Mouse (Mus musculus): ENCODE measurements around the gene Ano6. TPM values are rescaled to one million over a fixed set of nuclear protein-coding genes. Genes with fewer than 3 reads are reported as not detected.

Gene Ano6
- polyA plus RNA-seq, 1 experiment from 2014 or later: 24.6 TPM

DNA sequence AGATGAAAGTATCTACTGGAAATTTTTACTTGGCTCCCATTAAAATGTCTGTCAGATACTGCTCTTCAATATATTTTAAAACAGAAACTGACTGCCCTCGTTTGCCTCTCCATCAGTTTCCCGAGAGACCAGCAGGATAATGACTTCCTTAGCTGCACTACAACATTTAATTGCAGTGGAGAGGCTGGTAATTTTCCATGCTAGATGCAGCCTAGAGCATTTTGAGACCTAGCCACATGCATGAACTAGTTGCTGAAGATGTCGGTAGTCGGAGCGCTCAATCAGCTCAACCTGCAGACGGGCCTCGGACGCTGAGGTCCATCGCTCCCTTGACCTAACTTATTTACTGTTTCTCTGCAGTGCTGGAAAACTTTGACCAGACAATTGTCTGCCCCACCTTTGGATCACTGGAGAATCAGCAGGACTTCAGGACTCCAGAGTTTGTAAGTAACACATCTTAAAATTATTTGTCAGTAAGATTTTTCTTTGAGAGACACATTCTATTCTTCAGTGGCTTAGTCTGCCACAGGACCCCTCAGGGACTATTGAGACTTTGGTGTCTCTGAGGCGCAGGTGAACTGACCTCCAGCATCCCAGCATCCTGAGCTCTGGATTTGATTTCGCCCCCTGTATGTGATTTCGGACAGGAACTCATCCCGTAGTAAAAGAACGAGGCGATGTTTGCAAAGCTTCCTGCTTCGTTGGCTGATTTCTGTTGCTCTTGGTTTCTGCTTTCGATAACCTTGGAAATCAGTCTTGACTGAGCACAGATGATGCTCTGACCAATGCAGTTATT is 73.4 kb downstream of the Ano6 start:
- Histone ChIP-seq H3K4me3 (ENCODE audit: low read depth, low read length) (no peak overlapping the region), H3K4me2 (ENCODE audit: low read length) (no peak overlapping the region), H3K27ac (ENCODE audit: low read length) (no peak overlapping the region), H3K9ac (ENCODE audit: low read depth, low read length) (no peak overlapping the region), H3K4me1 (ENCODE audit: control insufficient read depth, insufficient read depth, low read length) (no peaks in the 10 kb centered on the region), H3K36me3 (ENCODE audit: control insufficient read depth, insufficient read depth, low read length) (no peaks in the 10 kb centered on the region; the same call in 1 of the 2 replicates), H3K27me3 (ENCODE audit: control insufficient read depth, insufficient read depth, low read depth, low read length) (no peaks in the 10 kb centered on the region), H3K9me3 (replicated peaks; ENCODE audit: control insufficient read depth, low read length, poor library complexity, severe bottlenecking) (no peaks in the 10 kb centered on the region)
- ATAC-seq: no peak
- WGBS: 84% methylated on average over 17 of the region's 17 CpGs

DNA sequence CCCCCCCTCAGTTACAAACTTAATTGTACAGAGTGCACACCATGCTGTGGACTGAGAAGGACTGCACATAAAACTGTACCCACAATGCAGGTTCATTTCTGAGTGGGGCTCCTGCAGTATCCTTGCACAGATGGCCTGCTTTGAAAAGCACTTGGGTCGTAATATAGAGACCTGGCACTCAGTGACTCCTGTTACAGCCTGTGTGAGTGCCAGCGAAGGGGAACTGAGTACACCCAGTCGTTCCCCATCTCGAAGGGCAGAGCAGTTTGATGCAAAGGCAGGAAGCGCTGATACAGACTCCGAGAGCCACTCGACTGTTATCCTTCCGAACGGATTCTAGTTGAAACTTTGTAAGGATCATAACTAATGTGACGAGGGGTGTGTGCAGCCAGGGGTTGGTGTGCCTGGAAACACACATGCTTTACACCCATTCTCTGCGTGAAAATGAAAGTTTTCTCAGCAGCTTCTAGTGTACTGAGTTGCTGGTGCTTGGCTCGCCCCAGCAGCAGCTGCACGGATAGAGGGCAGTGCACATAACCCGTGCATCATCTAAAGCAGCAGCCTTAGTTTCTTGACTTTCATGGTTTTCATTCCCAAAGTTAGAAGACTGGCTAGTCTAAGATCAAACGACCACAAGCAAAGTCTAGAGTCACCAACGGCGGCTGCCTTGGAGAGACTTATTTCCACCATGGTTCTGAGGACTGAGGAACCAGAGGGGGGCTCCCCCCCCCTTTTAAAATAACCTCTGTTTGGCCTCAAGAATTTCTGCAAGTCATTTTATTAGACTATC is 74.9 kb downstream of the Ano6 start:
- Histone ChIP-seq H3K4me3 (ENCODE audit: low read depth, low read length) (no peak overlapping the region), H3K27me3 (ENCODE audit: control insufficient read depth, insufficient read depth, low read depth, low read length) (no peaks in the 10 kb centered on the region), H3K9me3 (replicated peaks; ENCODE audit: control insufficient read depth, low read length, poor library complexity, severe bottlenecking) (no peaks in the 10 kb centered on the region), H3K4me1 (ENCODE audit: control insufficient read depth, insufficient read depth, low read length) (no peaks in the 10 kb centered on the region), H3K27ac (ENCODE audit: low read length) (no peak overlapping the region), H3K4me2 (ENCODE audit: low read length) (no peak overlapping the region), H3K9ac (ENCODE audit: low read depth, low read length) (no peak overlapping the region), H3K36me3 (ENCODE audit: control insufficient read depth, insufficient read depth, low read length) (no peaks in the 10 kb centered on the region; the same call in 1 of the 2 replicates)
- no peak for ATAC-seq
- 96% methylated on average over 17 of the region's 17 CpGs for WGBS

DNA sequence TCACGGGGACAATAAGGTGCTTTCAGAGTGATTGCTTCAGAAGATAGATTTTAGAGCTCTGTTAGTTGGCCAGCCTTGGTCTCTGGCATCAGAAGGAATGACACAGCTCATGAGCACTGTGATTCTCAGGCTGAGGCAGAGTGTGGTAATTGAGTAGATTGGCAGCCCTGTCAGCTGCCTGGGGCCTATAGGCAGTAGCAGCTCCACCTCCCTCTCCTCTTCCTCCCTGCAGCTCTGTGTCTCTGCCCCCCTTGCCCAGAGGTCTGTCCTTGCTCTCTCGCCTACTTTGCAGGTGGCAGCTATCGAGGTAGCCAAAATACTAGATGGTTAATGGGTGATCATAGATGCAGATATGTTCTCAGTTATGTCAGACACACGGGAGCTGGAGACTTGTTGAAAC is 77.5 kb downstream of the Ano6 start:
- 93% methylated on average over 4 of the region's 4 CpGs for WGBS
- no peak overlapping the region for H3K27ac ChIP-seq (ENCODE audit: low read length)
- no peak overlapping the region for H3K4me3 ChIP-seq (ENCODE audit: low read depth, low read length)
- H3K9me3 ChIP-seq (replicated peaks; ENCODE audit: control insufficient read depth, low read length, poor library complexity, severe bottlenecking): no peaks in the 10 kb centered on the region
- no peaks in the 10 kb centered on the region for H3K27me3 ChIP-seq (ENCODE audit: control insufficient read depth, insufficient read depth, low read depth, low read length)
- H3K36me3 ChIP-seq (ENCODE audit: control insufficient read depth, insufficient read depth, low read length): no peaks in the 10 kb centered on the region; the same call in 1 of the 2 replicates
- no peaks in the 10 kb centered on the region for H3K4me1 ChIP-seq (ENCODE audit: control insufficient read depth, insufficient read depth, low read length)
- H3K4me2 ChIP-seq (ENCODE audit: low read length): no peak overlapping the region
- no peak for ATAC-seq
- no peak overlapping the region for H3K9ac ChIP-seq (ENCODE audit: low read depth, low read length)

DNA sequence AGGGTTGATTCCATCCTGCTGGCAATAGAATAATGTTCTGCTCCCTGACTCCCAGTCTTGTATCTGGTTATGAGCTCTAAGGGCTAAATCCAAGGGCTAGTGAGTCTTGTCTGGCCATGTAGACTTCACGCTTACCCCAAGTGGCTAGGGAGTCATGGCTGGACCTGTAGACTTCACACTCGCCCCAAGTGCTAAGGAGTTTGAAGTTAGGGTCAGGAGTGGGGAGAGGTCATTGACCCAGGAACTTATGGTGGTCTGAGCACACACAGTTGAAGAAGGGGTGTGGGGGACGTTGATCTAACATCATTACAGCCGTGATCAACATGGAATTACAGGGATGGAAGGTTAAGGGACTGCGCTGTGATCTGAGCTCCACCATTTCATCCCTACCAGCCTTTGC is 79.0 kb downstream of the Ano6 start:
- H3K4me3 ChIP-seq (ENCODE audit: low read depth, low read length): no peak overlapping the region
- H3K27me3 ChIP-seq (ENCODE audit: control insufficient read depth, insufficient read depth, low read depth, low read length): no peaks in the 10 kb centered on the region
- no peaks in the 10 kb centered on the region for H3K4me1 ChIP-seq (ENCODE audit: control insufficient read depth, insufficient read depth, low read length)
- H3K9me3 ChIP-seq (replicated peaks; ENCODE audit: control insufficient read depth, low read length, poor library complexity, severe bottlenecking): no peaks in the 10 kb centered on the region
- 94% methylated on average over 5 of the region's 5 CpGs for WGBS
- ATAC-seq: no peak
- no peak overlapping the region for H3K9ac ChIP-seq (ENCODE audit: low read depth, low read length)
- no peaks in the 10 kb centered on the region; the same call in 1 of the 2 replicates for H3K36me3 ChIP-seq (ENCODE audit: control insufficient read depth, insufficient read depth, low read length)
- no peak overlapping the region for H3K4me2 ChIP-seq (ENCODE audit: low read length)
- no peak overlapping the region for H3K27ac ChIP-seq (ENCODE audit: low read length)

DNA sequence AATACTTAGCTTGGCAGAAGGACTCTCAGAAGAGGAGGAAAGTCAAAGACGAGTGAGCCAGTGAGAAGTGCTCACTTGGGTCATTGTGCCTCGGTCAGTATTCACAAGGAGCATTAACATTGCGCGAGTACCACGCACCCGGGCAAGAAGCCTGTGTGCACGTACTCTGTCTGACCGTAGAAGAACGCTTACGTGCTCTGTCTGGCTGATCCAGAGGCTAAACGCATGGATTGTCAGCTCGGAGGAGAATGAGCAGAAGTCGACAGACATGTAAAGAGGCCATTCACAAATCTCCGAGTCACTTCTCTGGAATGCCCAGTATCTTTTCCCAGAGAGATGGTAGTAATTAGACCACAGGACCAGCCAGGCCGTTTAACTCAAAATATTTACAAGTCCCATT is 81.0 kb downstream of the Ano6 start:
- ATAC-seq: no peak
- H3K4me3 ChIP-seq (ENCODE audit: low read depth, low read length): no peak overlapping the region
- H3K4me2 ChIP-seq (ENCODE audit: low read length): no peak overlapping the region
- no peaks in the 10 kb centered on the region for H3K27me3 ChIP-seq (ENCODE audit: control insufficient read depth, insufficient read depth, low read depth, low read length)
- no peaks in the 10 kb centered on the region; the same call in 1 of the 2 replicates for H3K36me3 ChIP-seq (ENCODE audit: control insufficient read depth, insufficient read depth, low read length)
- H3K27ac ChIP-seq (ENCODE audit: low read length): no peak overlapping the region
- no peaks in the 10 kb centered on the region for H3K9me3 ChIP-seq (replicated peaks; ENCODE audit: control insufficient read depth, low read length, poor library complexity, severe bottlenecking)
- WGBS: 85% methylated on average over 15 of the region's 15 CpGs
- H3K4me1 ChIP-seq (ENCODE audit: control insufficient read depth, insufficient read depth, low read length): no peaks in the 10 kb centered on the region
- H3K9ac ChIP-seq (ENCODE audit: low read depth, low read length): no peak overlapping the region

DNA sequence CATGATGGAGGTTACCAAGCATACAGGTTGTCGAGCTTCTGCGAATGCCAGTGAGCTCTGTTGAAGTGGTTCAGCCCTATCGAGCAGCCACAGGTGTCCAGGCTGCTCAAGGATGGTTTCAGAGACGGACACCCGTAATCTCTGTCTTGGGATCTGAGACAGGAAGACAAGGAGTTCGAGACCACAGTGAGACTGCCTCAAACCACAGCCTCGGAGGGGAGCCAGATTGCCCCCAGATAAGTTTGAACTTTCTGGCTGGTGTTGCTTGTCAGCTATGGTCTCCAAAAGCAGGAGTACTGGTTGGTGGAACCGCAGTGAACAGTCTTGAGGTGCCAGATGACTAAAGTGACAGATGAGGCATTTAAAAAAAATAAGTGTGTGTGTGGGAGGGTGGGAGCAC is 81.8 kb downstream of the Ano6 start:
- H3K9me3 ChIP-seq (replicated peaks; ENCODE audit: control insufficient read depth, low read length, poor library complexity, severe bottlenecking): no peaks in the 10 kb centered on the region
- H3K27me3 ChIP-seq (ENCODE audit: control insufficient read depth, insufficient read depth, low read depth, low read length): no peaks in the 10 kb centered on the region
- no peak overlapping the region for H3K4me2 ChIP-seq (ENCODE audit: low read length)
- 91% methylated on average over 8 of the region's 8 CpGs for WGBS
- no peak overlapping the region for H3K4me3 ChIP-seq (ENCODE audit: low read depth, low read length)
- no peak overlapping the region for H3K9ac ChIP-seq (ENCODE audit: low read depth, low read length)
- no peak for ATAC-seq
- no peaks in the 10 kb centered on the region for H3K4me1 ChIP-seq (ENCODE audit: control insufficient read depth, insufficient read depth, low read length)
- H3K27ac ChIP-seq (ENCODE audit: low read length): no peak overlapping the region
- H3K36me3 ChIP-seq (ENCODE audit: control insufficient read depth, insufficient read depth, low read length): no peaks in the 10 kb centered on the region; the same call in 1 of the 2 replicates

DNA sequence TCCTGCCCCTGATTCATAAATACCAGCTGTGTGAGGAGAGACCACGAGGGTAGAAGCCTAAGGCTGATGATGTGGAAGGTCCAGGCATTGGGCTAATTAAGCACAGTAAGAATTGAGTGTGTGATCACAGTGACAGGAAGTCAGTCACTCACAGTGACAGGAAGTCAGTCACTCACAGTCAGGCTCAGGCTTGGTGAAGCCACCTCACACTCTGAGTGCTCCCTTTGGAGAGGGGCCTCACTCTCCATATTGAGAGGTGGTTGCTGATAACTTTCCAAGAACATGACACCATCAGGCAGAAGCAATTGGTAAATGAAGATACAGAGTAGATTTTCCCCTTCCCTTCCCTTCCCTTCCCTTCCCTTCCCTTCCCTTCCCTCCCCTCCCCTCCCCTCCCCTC is 82.6 kb downstream of the Ano6 start:
- WGBS: 73% methylated on average over 1 of the region's 1 CpGs
- no peaks in the 10 kb centered on the region for H3K27me3 ChIP-seq (ENCODE audit: control insufficient read depth, insufficient read depth, low read depth, low read length)
- H3K4me3 ChIP-seq (ENCODE audit: low read depth, low read length): no peak overlapping the region
- H3K27ac ChIP-seq (ENCODE audit: low read length): no peak overlapping the region
- H3K4me2 ChIP-seq (ENCODE audit: low read length): no peak overlapping the region
- ATAC-seq: no peak
- no peaks in the 10 kb centered on the region for H3K4me1 ChIP-seq (ENCODE audit: control insufficient read depth, insufficient read depth, low read length)
- no peaks in the 10 kb centered on the region; the same call in 1 of the 2 replicates for H3K36me3 ChIP-seq (ENCODE audit: control insufficient read depth, insufficient read depth, low read length)
- no peaks in the 10 kb centered on the region for H3K9me3 ChIP-seq (replicated peaks; ENCODE audit: control insufficient read depth, low read length, poor library complexity, severe bottlenecking)
- no peak overlapping the region for H3K9ac ChIP-seq (ENCODE audit: low read depth, low read length)

DNA sequence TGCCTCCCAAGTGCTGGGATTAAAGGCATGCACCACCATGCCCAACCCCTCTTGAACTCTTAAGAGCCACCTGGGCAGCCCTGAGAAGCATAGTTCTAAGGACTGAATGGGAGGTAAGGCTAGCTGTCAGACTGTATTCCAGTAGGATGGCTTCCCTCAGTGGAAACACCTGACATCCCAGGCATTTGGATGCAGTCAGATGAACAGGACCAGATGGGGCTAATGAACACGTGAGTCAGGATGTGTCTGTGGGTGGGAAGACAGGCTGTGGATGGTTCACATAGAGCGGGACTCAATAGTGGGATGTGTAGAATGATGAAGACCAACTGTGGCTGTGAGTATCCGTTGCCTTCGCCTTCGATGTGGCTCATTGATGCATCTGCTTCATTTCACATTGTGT is 83.6 kb downstream of the Ano6 start:
- Histone ChIP-seq H3K9ac (ENCODE audit: low read depth, low read length) (no peak overlapping the region), H3K27ac (ENCODE audit: low read length) (no peak overlapping the region), H3K36me3 (ENCODE audit: control insufficient read depth, insufficient read depth, low read length) (no peaks in the 10 kb centered on the region), H3K4me1 (ENCODE audit: control insufficient read depth, insufficient read depth, low read length) (no peaks in the 10 kb centered on the region), H3K4me2 (ENCODE audit: low read length) (no peak overlapping the region), H3K27me3 (ENCODE audit: control insufficient read depth, insufficient read depth, low read depth, low read length) (no peaks in the 10 kb centered on the region), H3K4me3 (ENCODE audit: low read depth, low read length) (no peak overlapping the region), H3K9me3 (replicated peaks; ENCODE audit: control insufficient read depth, low read length, poor library complexity, severe bottlenecking) (no peaks in the 10 kb centered on the region)
- no peak for ATAC-seq
- WGBS: 91% methylated on average over 5 of the region's 5 CpGs

DNA sequence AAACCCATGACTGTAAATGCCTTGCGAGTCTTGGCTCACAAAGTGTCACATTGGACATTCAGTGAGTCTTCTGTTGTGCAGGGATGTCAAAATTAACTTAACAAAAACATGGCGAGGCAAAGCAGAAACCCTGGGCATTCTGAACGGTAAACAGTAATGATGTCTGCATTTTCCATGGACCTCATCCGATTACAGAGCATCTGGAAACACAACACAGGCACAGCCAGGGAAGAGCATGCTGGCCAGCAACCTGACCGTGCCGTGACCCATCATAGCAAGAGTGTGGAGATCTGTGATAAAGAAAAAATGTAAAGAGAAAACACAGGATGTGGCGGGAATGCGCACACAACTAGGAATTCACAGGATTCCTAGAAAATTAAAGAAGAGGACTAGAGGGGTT is 84.1 kb downstream of the Ano6 start:
- ATAC-seq: no peak
- no peak overlapping the region for H3K27ac ChIP-seq (ENCODE audit: low read length)
- 88% methylated on average over 8 of the region's 8 CpGs for WGBS
- H3K9me3 ChIP-seq (replicated peaks; ENCODE audit: control insufficient read depth, low read length, poor library complexity, severe bottlenecking): no peaks in the 10 kb centered on the region
- H3K4me3 ChIP-seq (ENCODE audit: low read depth, low read length): no peak overlapping the region
- no peak overlapping the region for H3K9ac ChIP-seq (ENCODE audit: low read depth, low read length)
- H3K36me3 ChIP-seq (ENCODE audit: control insufficient read depth, insufficient read depth, low read length): no peaks in the 10 kb centered on the region
- no peaks in the 10 kb centered on the region for H3K27me3 ChIP-seq (ENCODE audit: control insufficient read depth, insufficient read depth, low read depth, low read length)
- H3K4me2 ChIP-seq (ENCODE audit: low read length): no peak overlapping the region
- H3K4me1 ChIP-seq (ENCODE audit: control insufficient read depth, insufficient read depth, low read length): no peaks in the 10 kb centered on the region

Measured in midbrain, embryonic 16.5 days (tissue).